ENCODE assay signal across 22 mouse cellular contexts in the genomic region with DNA sequence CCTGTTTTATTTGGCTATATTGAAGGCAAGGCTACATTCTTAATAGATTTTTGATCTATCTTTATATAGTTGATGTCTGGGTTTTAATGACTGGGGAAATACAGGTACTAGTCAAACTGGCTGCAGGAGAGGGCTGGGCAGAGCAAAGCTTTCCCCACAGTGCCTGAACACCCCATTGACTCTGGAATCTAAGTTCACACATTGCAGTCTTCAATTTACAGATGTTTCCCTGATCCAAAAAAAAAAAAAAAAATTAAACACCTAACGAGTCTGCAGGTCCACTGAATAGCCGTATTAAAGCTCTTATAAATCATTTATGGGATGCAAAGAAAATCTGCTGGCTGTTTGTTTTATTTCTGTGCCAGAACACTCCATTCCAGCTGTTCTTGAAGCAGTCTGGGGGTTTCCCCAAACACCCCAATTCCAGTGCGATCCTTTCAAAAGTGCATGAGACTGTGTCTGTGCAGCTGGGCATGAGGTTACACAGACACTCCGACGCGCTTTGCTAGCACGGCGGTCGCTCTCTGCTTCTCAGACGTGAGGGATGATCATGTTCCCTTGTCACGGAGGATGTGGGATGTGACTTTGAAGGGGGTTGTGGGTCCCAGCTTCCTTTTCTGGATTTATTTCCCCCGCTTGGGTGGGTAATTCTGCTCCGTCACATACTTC.
A peak's percentile ranks its signal among the peaks of the same experiment; 100 is the strongest.
DNase-seq lines count a peak whose midpoint lies in the region; ATAC-seq and TF ChIP-seq lines count a peak whose summit lies in the region.
"Had no signal": no experiment of that assay in that cellular context is flagged by ENCODE, and none has a peak within 500 bp of the region (broad histone marks: within the 10 kb centered on the region; RNA-seq: fewer than 3 reads in every experiment).

No protein-coding gene starts in this region.

- H3K4me2 ChIP-seq in forebrain, embryonic 14.5 days (ENCODE audit: low read length) = no peak overlapping the region
- H3K4me2 ChIP-seq in kidney, embryonic 16.5 days (replicated peaks; ENCODE audit: low read depth, low read length) = 0 out of 2 replicates have a peak overlapping the region, but pooled peaks have one; percentile 12
- H3K4me2 ChIP-seq in limb, embryonic 12.5 days = peak overlapping the region; percentile 27; the same call in 1 of the 2 replicates
- H3K4me2 ChIP-seq: forebrain, embryonic 13.5 days; heart, embryonic 11.5 days; heart, embryonic 15.5 days; hindbrain, embryonic 13.5 days had no signal

- peaks cover 56% of the 10 kb centered on the region for H3K4me1 ChIP-seq in forebrain, embryonic 10.5 days
- peaks cover 17% of the 10 kb centered on the region for H3K4me1 ChIP-seq in forebrain, embryonic 14.5 days (ENCODE audit: control insufficient read depth, insufficient read depth, low read length)
- peaks cover 9% of the 10 kb centered on the region for H3K4me1 ChIP-seq in kidney, embryonic 16.5 days (ENCODE audit: insufficient read depth, low read length)
- peaks cover 39% of the 10 kb centered on the region for H3K4me1 ChIP-seq in embryonic facial prominence, embryonic 10.5 days
- peaks cover 58% of the 10 kb centered on the region for H3K4me1 ChIP-seq in limb, embryonic 12.5 days (replicated peaks)

- H3K9me3 ChIP-seq in forebrain, embryonic 10.5 days = peaks cover 5% of the 10 kb centered on the region; the same call in 1 of the 2 replicates
- no peaks in the 10 kb centered on the region for H3K9me3 ChIP-seq in forebrain, embryonic 14.5 days (replicated peaks; ENCODE audit: control insufficient read depth, low read length)
- H3K9me3 ChIP-seq in kidney, embryonic 16.5 days (ENCODE audit: low read length) = no peaks in the 10 kb centered on the region
- H3K9me3 ChIP-seq in embryonic facial prominence, embryonic 10.5 days = no peaks in the 10 kb centered on the region
- 0 out of 2 replicates have a peak, but pooled peaks cover 5% of the 10 kb centered on the region for H3K9me3 ChIP-seq in limb, embryonic 12.5 days
- H3K9me3 ChIP-seq: forebrain, embryonic 13.5 days; heart, embryonic 15.5 days; hindbrain, embryonic 13.5 days had no signal

- no peak for TF ChIP-seq CTCF in left cerebral cortex, adult 2 months (IDR thresholded peaks at IDR 0.05)

- no peak for ATAC-seq in forebrain, embryonic 14.5 days
- ATAC-seq in kidney, embryonic 16.5 days (ENCODE audit: low FRiP score, low TSS enrichment) = peak; percentile 46; the same call in 1 of the 2 replicates
- ATAC-seq in limb, embryonic 12.5 days (ENCODE audit: insufficient number of reproducible peaks, insufficient read depth, low FRiP score, low TSS enrichment, low read depth) = no peak
- ATAC-seq: CD4-positive, CD25-positive, alpha-beta regulatory T cell, adult 4 months; forebrain, embryonic 13.5 days had no signal

- no peaks in the 10 kb centered on the region for H3K36me3 ChIP-seq in forebrain, embryonic 10.5 days (replicated peaks)
- no peaks in the 10 kb centered on the region for H3K36me3 ChIP-seq in forebrain, embryonic 14.5 days (ENCODE audit: control insufficient read depth, insufficient read depth, low read length)
- H3K36me3 ChIP-seq in kidney, embryonic 16.5 days (ENCODE audit: insufficient read depth, low read length) = no peaks in the 10 kb centered on the region
- no peaks in the 10 kb centered on the region for H3K36me3 ChIP-seq in embryonic facial prominence, embryonic 10.5 days (replicated peaks)
- no peaks in the 10 kb centered on the region for H3K36me3 ChIP-seq in limb, embryonic 12.5 days
- H3K36me3 ChIP-seq: G1E; heart, embryonic 15.5 days; hindbrain, embryonic 13.5 days had no signal

- H3K9ac ChIP-seq in forebrain, embryonic 14.5 days (ENCODE audit: low read length) = no peak overlapping the region
- H3K9ac ChIP-seq in kidney, embryonic 16.5 days (replicated peaks; ENCODE audit: low read length) = no peak overlapping the region
- H3K9ac ChIP-seq in limb, embryonic 12.5 days (replicated peaks) = no peak overlapping the region
- H3K9ac ChIP-seq: forebrain, embryonic 13.5 days; heart, embryonic 15.5 days; hindbrain, embryonic 13.5 days had no signal

- DNase-seq in forebrain, embryonic 10.5 days (ENCODE audit: extremely low spot score, low spot score) = no peak
- no peak for DNase-seq in forebrain, embryonic 14.5 days (ENCODE audit: low spot score)
- DNase-seq in kidney, postnatal 14 days = no peak
- no peak for DNase-seq in embryonic facial prominence, embryonic 10.5 days (ENCODE audit: low spot score)
- DNase-seq in left cerebral cortex, adult 2 months (ENCODE audit: extremely low spot score in 1 of 2, low spot score in 2 of 2) = no peak
- DNase-seq in frontal cortex, postnatal 36 days (ENCODE audit: low spot score in 2 of 2) = no peak
- DNase-seq: adrenal gland, adult 8-10 months; adrenal gland, postnatal 36 days; B cell, adult 2 months; cerebellum, adult 2 months; cerebellum, postnatal 10 days; gastrocnemius, postnatal 10 days; heart, adult 18-20 months; heart, postnatal 14 days had no signal

- H3K27me3 ChIP-seq in forebrain, embryonic 10.5 days (ENCODE audit: poor library complexity, severe bottlenecking) = no peaks in the 10 kb centered on the region
- H3K27me3 ChIP-seq in forebrain, embryonic 14.5 days (replicated peaks; ENCODE audit: control insufficient read depth, insufficient read depth, low read length) = no peaks in the 10 kb centered on the region
- H3K27me3 ChIP-seq in kidney, embryonic 16.5 days (ENCODE audit: insufficient read depth, low read length) = no peaks in the 10 kb centered on the region
- H3K27me3 ChIP-seq in embryonic facial prominence, embryonic 10.5 days (replicated peaks; ENCODE audit: low read depth, poor library complexity, severe bottlenecking) = peaks cover 9% of the 10 kb centered on the region; the same call in 1 of the 2 replicates
- no peaks in the 10 kb centered on the region for H3K27me3 ChIP-seq in limb, embryonic 12.5 days
- H3K27me3 ChIP-seq: forebrain, embryonic 13.5 days; heart, embryonic 15.5 days; hindbrain, embryonic 13.5 days had no signal

- H3K27ac ChIP-seq in forebrain, embryonic 10.5 days = peak overlapping the region; percentile 66; the same call in 1 of the 2 replicates
- no peak overlapping the region for H3K27ac ChIP-seq in forebrain, embryonic 14.5 days (ENCODE audit: low read depth, low read length)
- H3K27ac ChIP-seq in kidney, embryonic 16.5 days (ENCODE audit: low read length) = 0 out of 2 replicates have a peak overlapping the region, but pooled peaks have one; percentile 16
- 0 out of 2 replicates have a peak overlapping the region, but pooled peaks have one; percentile 19 for H3K27ac ChIP-seq in embryonic facial prominence, embryonic 10.5 days (replicated peaks)
- H3K27ac ChIP-seq in limb, embryonic 12.5 days = peak overlapping the region; percentile 85
- H3K27ac ChIP-seq in left cerebral cortex, adult 2 months = no peak overlapping the region
- H3K27ac ChIP-seq: forebrain, embryonic 13.5 days; heart, embryonic 15.5 days; hindbrain, embryonic 13.5 days had no signal

- 89% methylated on average over 13 of the region's 13 CpGs for WGBS in forebrain, embryonic 10.5 days
- WGBS in forebrain, embryonic 14.5 days = 74% methylated on average over 13 of the region's 13 CpGs
- 33% methylated on average over 13 of the region's 13 CpGs for WGBS in kidney, embryonic 16.5 days
- 88% methylated on average over 13 of the region's 13 CpGs for WGBS in embryonic facial prominence, embryonic 10.5 days
- 33% methylated on average over 13 of the region's 13 CpGs for WGBS in limb, embryonic 12.5 days

- H3K4me3 ChIP-seq in forebrain, embryonic 10.5 days = no peak overlapping the region
- H3K4me3 ChIP-seq in forebrain, embryonic 14.5 days (ENCODE audit: low read depth, low read length) = no peak overlapping the region
- H3K4me3 ChIP-seq in kidney, embryonic 16.5 days (ENCODE audit: low read length) = no peak overlapping the region
- H3K4me3 ChIP-seq in embryonic facial prominence, embryonic 10.5 days = no peak overlapping the region
- H3K4me3 ChIP-seq in limb, embryonic 12.5 days (replicated peaks) = no peak overlapping the region
- H3K4me3 ChIP-seq in left cerebral cortex, adult 2 months = no peak overlapping the region
- H3K4me3 ChIP-seq: forebrain, embryonic 13.5 days; heart, embryonic 15.5 days; hindbrain, embryonic 13.5 days had no signal

- intact Hi-C loops in left cerebral cortex, adult 2 months (cut with DNase I) = no loop called here

Comparison
In these comparisons a context has a peak if more than half of its experiments do, and no peak if none do; other contexts are left out.
1. H3K27ac ChIP-seq: peak in forebrain, embryonic 10.5 days (single experiment), kidney, embryonic 16.5 days (single experiment), embryonic facial prominence, embryonic 10.5 days (single experiment) and limb, embryonic 12.5 days (single experiment); none in forebrain, embryonic 14.5 days (single experiment) and left cerebral cortex, adult 2 months (single experiment).